Mouse (Mus musculus): Measurements from ENCODE around the gene Sgtb. TPM values are rescaled to one million over a fixed set of nuclear protein-coding genes. Genes with fewer than 3 reads are reported as not detected.

Sgtb gene
- polyA plus RNA-seq (2014; fragmentation: Nextera tagmentation; extraction: Ambion mirVana): 8.0 and 8.9 TPM in 2 replicates

DNA sequence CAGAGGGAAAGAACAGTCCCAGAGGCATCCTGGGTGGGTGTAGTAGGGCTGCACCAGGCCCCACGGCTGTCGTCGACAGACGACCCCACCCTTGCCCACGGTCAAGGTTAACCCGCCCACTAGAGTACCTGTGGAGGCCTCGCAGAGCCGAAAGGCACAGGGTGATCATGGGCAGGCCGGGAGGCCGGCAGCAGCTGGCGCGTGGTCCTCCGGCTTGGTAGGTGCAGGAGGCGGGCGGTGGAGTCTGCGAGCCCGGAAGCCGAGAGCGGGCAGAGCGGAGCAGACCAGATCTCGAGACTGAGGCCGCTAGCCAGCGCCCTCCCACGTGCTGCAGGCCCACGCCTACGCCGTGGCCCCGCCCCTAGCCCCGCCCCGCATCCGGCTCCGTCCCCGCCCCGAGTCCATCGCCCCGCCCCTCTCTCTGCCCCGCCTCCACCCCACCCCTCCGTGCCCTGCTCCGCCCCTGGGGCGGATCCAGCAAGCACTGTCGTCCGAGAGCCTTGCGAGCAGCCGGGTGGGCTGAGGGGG lies at the start of gene Sgtb, which contains the start of gene Nln:
TSS of gene Sgtb (plus strand) at position 454 of the 528 bp plus-strand sequence.
TSS of gene Nln (minus strand) at position 327 of the 528 bp plus-strand sequence.
- H3K27ac ChIP-seq (replicated peaks; ENCODE audit: low read depth, low read length): peak within 1 kb of the TSS; percentile 48
- peak; percentile 95 for DNase-seq (ENCODE audit: low spot score)

DNA sequence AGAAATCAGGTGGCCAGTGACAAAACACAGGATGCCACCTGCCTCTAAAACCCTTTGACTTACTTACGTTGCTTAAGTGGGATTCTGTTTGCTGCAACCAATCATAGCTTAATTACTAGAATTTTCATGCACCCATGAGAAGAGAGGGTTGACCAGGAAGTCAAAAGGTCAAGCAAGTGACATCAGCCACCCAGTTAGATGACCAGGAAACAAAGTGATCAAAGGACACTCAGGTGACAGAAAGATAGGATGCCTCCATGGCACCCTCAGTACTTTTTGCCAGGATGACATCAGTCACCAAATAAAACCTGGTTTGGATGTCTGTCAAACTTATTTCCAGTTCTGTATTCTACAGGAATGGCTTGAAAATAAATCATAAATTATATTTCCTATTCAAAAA lies 49.3 kb upstream of the Sgtb start:
- peaks cover 24% of the 10 kb centered on the region; the same call in 1 of the 2 replicates for H3K36me3 ChIP-seq (ENCODE audit: control insufficient read depth, insufficient read depth, low read length)
- no peaks in the 10 kb centered on the region for H3K4me1 ChIP-seq (ENCODE audit: control insufficient read depth, insufficient read depth, low read length)
- no peak overlapping the region for H3K9ac ChIP-seq (ENCODE audit: low read depth, low read length)
- DNase-seq (ENCODE audit: low spot score) (no peak), ATAC-seq (ENCODE audit: low read depth) (no peak)
- H3K4me2 ChIP-seq (ENCODE audit: low read depth, low read length): no peak overlapping the region
- no peak overlapping the region for H3K4me3 ChIP-seq (ENCODE audit: low read depth, low read length)
- H3K27me3 ChIP-seq (replicated peaks; ENCODE audit: control insufficient read depth, insufficient read depth, low read length): no peaks in the 10 kb centered on the region
- H3K27ac ChIP-seq (replicated peaks; ENCODE audit: low read depth, low read length): no peak overlapping the region
- H3K9me3 ChIP-seq (ENCODE audit: control insufficient read depth, low read length): no peaks in the 10 kb centered on the region
- WGBS: 68% methylated on average over 1 of the region's 1 CpGs

More for the DNA sequence above, at the start of gene Sgtb, which contains the start of gene Nln:
- no peaks in the 10 kb centered on the region for H3K27me3 ChIP-seq (replicated peaks; ENCODE audit: control insufficient read depth, insufficient read depth, low read length)
- H3K4me3 ChIP-seq (ENCODE audit: low read depth, low read length): peak within 1 kb of the TSS; percentile 59
- peaks cover 8% of the 10 kb centered on the region; the same call in 1 of the 2 replicates for H3K9me3 ChIP-seq (ENCODE audit: control insufficient read depth, low read length)
- H3K4me2 ChIP-seq (ENCODE audit: low read depth, low read length): peak within 1 kb of the TSS; percentile 100
- peaks cover 5% of the 10 kb centered on the region for H3K4me1 ChIP-seq (ENCODE audit: control insufficient read depth, insufficient read depth, low read length)
- ATAC-seq (ENCODE audit: low read depth): peak; percentile 97
- peaks cover 5% of the 10 kb centered on the region; the same call in 1 of the 2 replicates for H3K36me3 ChIP-seq (ENCODE audit: control insufficient read depth, insufficient read depth, low read length)
- 0% methylated on average over 2 of the region's 44 CpGs for WGBS
- peak within 1 kb of the TSS; percentile 74 for H3K9ac ChIP-seq (ENCODE audit: low read depth, low read length)

DNA sequence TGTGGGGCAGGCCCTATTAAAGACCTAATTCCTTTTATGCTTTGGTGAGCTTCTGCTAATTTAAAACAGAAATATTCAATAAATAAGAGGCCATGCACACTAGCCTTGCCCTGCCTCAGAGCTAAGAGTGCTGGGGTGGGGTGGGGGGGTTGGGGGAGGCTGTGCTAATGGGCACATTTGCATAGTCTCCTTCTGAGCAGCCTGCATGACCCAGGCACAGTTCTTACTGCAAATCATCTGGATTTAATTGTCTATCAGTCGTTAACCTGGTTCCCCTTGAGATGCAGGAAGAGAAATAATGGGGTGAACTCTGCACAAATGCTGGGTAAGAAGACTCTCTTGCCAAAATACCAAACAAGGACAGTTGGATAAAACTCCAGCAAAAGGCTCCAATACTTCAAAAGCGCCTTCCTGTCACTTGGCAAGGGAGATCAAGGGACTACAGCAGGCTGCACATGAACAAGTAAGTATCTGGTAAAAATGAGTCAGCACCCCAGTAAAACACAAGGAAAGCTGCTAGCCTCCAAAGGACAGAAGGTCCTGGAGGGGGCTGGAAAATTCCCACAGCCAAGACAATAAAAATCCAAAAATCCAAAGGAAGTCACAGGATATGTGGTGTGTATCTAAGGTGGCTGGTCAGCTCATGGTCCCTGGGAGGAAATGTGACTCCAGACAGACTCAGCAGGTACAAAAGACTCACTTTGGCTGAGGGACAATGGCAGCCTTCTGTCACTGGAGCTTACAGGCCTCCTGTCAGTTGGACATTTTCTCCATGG lies 47.4 kb upstream of the Sgtb start:
- H3K4me3 ChIP-seq (ENCODE audit: low read depth, low read length): no peak overlapping the region
- H3K9me3 ChIP-seq (ENCODE audit: control insufficient read depth, low read length): no peaks in the 10 kb centered on the region
- no peaks in the 10 kb centered on the region for H3K27me3 ChIP-seq (replicated peaks; ENCODE audit: control insufficient read depth, insufficient read depth, low read length)
- ATAC-seq (ENCODE audit: low read depth) (no peak), DNase-seq (ENCODE audit: low spot score) (no peak)
- H3K9ac ChIP-seq (ENCODE audit: low read depth, low read length): no peak overlapping the region
- H3K36me3 ChIP-seq (ENCODE audit: control insufficient read depth, insufficient read depth, low read length): 0 out of 2 replicates have a peak, but pooled peaks cover 20% of the 10 kb centered on the region
- no peak overlapping the region for H3K4me2 ChIP-seq (ENCODE audit: low read depth, low read length)
- H3K27ac ChIP-seq (replicated peaks; ENCODE audit: low read depth, low read length): no peak overlapping the region
- WGBS: 45% methylated on average over 2 of the region's 2 CpGs
- no peaks in the 10 kb centered on the region for H3K4me1 ChIP-seq (ENCODE audit: control insufficient read depth, insufficient read depth, low read length)

DNA sequence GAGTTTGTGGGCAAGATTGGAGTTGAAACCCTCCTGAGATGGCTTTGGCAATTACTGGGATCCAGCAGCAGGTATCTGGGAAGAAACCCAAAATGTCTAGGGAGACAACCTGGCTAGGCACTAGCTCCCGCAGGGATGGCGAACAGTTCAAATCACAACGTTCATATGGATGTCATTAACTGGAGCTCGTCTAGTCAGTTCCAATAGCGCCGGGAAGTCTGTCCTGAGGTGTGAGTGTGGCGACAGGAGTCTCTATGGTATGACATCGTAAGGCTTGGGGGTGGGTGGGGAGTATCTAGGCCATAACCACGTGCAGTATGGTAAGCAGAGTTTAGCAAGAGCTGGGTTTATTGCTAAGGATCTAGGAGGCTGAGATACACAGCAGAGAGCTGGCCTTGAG lies 46.5 kb upstream of the Sgtb start:
- WGBS: 32% methylated on average over 9 of the region's 9 CpGs
- peak; percentile 84 for ATAC-seq (ENCODE audit: low read depth)

DNA sequence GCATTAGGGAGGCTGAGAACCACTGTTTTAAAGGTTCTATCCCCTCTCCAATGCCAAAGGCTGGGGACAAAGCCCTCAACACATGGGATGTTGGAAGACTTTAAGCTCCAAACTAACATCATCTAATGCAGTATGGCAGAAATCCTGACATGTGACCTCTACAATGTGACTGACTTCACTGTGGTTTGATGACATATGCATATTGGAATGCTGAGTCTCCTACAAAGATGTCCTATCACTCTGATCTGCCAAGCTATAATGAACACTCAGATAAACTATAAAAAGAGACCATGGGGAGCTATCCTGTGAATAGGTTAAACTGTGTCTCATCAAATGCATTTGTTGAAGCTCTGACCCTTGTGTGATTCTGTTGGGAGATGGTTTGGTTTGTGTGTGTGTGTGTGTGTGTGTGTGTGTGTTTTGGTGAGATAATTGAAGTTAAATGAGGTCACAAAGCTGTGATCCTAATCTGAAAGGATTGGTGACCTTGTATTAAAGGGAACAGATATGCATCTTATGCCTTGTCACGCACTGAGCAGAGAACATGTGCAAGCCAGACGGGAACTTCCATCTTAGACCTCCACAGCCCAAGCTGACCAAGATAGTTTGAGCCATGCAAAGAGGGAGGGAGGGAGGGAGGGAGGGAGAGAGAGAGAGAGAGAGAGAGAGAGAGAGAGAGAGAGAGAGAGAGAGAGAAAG lies 43.7 kb upstream of the Sgtb start:
- Histone ChIP-seq H3K4me2 (ENCODE audit: low read depth, low read length) (no peak overlapping the region), H3K9ac (ENCODE audit: low read depth, low read length) (no peak overlapping the region), H3K9me3 (ENCODE audit: control insufficient read depth, low read length) (no peaks in the 10 kb centered on the region), H3K27me3 (replicated peaks; ENCODE audit: control insufficient read depth, insufficient read depth, low read length) (no peaks in the 10 kb centered on the region), H3K4me1 (ENCODE audit: control insufficient read depth, insufficient read depth, low read length) (no peaks in the 10 kb centered on the region), H3K4me3 (ENCODE audit: low read depth, low read length) (no peak overlapping the region), H3K27ac (replicated peaks; ENCODE audit: low read depth, low read length) (no peak overlapping the region), H3K36me3 (ENCODE audit: control insufficient read depth, insufficient read depth, low read length) (peaks cover 16% of the 10 kb centered on the region; the same call in 1 of the 2 replicates)
- ATAC-seq (ENCODE audit: low read depth): no peak; the same call in 1 of the 2 replicates
- WGBS: 56% methylated on average over 2 of the region's 2 CpGs
- no peak for DNase-seq (ENCODE audit: low spot score)

More for the DNA sequence above, 46.5 kb upstream of the Sgtb start:
- H3K4me1 ChIP-seq (ENCODE audit: control insufficient read depth, insufficient read depth, low read length): no peaks in the 10 kb centered on the region
- H3K9ac ChIP-seq (ENCODE audit: low read depth, low read length): no peak overlapping the region
- H3K27me3 ChIP-seq (replicated peaks; ENCODE audit: control insufficient read depth, insufficient read depth, low read length): no peaks in the 10 kb centered on the region
- H3K9me3 ChIP-seq (ENCODE audit: control insufficient read depth, low read length): no peaks in the 10 kb centered on the region
- peak; percentile 48 for DNase-seq (ENCODE audit: low spot score)
- H3K27ac ChIP-seq (replicated peaks; ENCODE audit: low read depth, low read length): no peak overlapping the region
- H3K4me2 ChIP-seq (ENCODE audit: low read depth, low read length): no peak overlapping the region
- 0 out of 2 replicates have a peak, but pooled peaks cover 20% of the 10 kb centered on the region for H3K36me3 ChIP-seq (ENCODE audit: control insufficient read depth, insufficient read depth, low read length)
- H3K4me3 ChIP-seq (ENCODE audit: low read depth, low read length): no peak overlapping the region

DNA sequence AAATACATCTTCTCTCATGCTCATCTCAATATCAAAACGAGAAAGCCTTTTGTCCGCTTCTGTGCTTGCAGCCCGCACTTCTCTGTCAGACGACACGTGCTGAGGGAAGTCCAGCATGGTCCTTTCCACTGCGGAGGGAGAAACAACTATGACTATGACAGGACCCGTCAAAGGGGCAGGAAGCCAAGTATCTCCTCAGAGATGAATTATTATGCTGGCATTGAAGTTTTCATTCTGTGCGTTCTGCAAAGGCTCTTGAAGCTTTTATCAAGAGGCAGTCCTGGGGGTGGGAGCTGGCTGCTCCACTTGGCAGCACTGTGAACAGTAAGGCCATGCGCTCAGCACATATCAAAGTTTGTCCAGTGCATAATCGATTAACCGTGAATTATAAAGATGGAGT lies 40.3 kb upstream of the Sgtb start:
- Histone ChIP-seq H3K27me3 (replicated peaks; ENCODE audit: control insufficient read depth, insufficient read depth, low read length) (no peaks in the 10 kb centered on the region), H3K4me2 (ENCODE audit: low read depth, low read length) (no peak overlapping the region), H3K4me1 (ENCODE audit: control insufficient read depth, insufficient read depth, low read length) (no peaks in the 10 kb centered on the region), H3K9me3 (ENCODE audit: control insufficient read depth, low read length) (no peaks in the 10 kb centered on the region), H3K36me3 (ENCODE audit: control insufficient read depth, insufficient read depth, low read length) (peaks cover 11% of the 10 kb centered on the region; the same call in 1 of the 2 replicates), H3K4me3 (ENCODE audit: low read depth, low read length) (no peak overlapping the region), H3K27ac (replicated peaks; ENCODE audit: low read depth, low read length) (no peak overlapping the region), H3K9ac (ENCODE audit: low read depth, low read length) (no peak overlapping the region)
- WGBS: 89% methylated on average over 11 of the region's 11 CpGs
- ATAC-seq (ENCODE audit: low read depth) (no peak), DNase-seq (ENCODE audit: low spot score) (no peak)

DNA sequence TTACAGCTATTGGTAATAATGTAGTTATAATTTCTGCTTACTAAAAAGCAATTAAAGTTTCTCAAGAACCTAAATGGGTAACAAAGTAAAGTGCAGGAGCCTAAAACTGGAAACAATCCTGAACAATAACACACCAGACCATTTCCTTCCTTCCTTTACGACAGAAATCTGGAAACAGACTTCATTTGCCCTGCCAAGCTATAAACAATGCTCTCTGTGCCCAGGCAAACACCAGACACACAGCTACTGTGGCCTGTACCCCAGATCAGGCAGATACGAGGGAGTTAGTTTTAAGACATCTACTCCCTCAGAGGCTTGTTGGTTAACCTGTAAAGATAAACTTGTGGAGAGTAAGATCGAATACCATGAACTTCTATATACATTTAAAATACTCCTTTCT lies 38.8 kb upstream of the Sgtb start:
- Histone ChIP-seq H3K4me1 (ENCODE audit: control insufficient read depth, insufficient read depth, low read length) (no peaks in the 10 kb centered on the region), H3K9me3 (ENCODE audit: control insufficient read depth, low read length) (no peaks in the 10 kb centered on the region), H3K9ac (ENCODE audit: low read depth, low read length) (no peak overlapping the region), H3K4me3 (ENCODE audit: low read depth, low read length) (no peak overlapping the region), H3K4me2 (ENCODE audit: low read depth, low read length) (no peak overlapping the region), H3K27ac (replicated peaks; ENCODE audit: low read depth, low read length) (no peak overlapping the region), H3K27me3 (replicated peaks; ENCODE audit: control insufficient read depth, insufficient read depth, low read length) (no peaks in the 10 kb centered on the region), H3K36me3 (ENCODE audit: control insufficient read depth, insufficient read depth, low read length) (peaks cover 4% of the 10 kb centered on the region; the same call in 1 of the 2 replicates)
- no peak for ATAC-seq (ENCODE audit: low read depth)
- no peak for DNase-seq (ENCODE audit: low spot score)
- WGBS: 78% methylated on average over 3 of the region's 3 CpGs

DNA sequence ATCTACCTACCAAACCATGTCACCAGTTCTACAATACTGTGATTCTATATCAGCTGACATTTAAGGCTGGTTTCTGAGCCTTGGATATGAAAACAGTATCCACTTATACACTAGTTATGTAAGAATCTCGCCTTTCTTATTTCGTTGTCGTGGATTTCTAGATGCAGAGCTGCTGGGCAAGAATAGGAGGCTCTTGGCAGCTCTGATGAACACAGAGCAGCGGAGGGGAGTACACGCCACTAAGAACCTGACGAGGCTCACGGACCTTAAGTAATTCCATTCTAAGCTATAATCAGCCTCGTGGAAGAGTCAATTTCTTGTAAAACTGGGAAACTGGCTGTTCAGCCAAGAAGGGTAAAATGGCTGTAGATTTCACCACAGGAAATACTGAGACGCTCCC lies 37.2 kb upstream of the Sgtb start:
- Histone ChIP-seq H3K4me2 (ENCODE audit: low read depth, low read length) (no peak overlapping the region), H3K4me3 (ENCODE audit: low read depth, low read length) (no peak overlapping the region), H3K4me1 (ENCODE audit: control insufficient read depth, insufficient read depth, low read length) (no peaks in the 10 kb centered on the region), H3K9me3 (ENCODE audit: control insufficient read depth, low read length) (no peaks in the 10 kb centered on the region), H3K27ac (replicated peaks; ENCODE audit: low read depth, low read length) (no peak overlapping the region), H3K36me3 (ENCODE audit: control insufficient read depth, insufficient read depth, low read length) (peaks cover 4% of the 10 kb centered on the region; the same call in 1 of the 2 replicates), H3K27me3 (replicated peaks; ENCODE audit: control insufficient read depth, insufficient read depth, low read length) (no peaks in the 10 kb centered on the region), H3K9ac (ENCODE audit: low read depth, low read length) (no peak overlapping the region)
- no peak for DNase-seq (ENCODE audit: low spot score)
- ATAC-seq (ENCODE audit: low read depth): no peak
- 84% methylated on average over 9 of the region's 9 CpGs for WGBS
